Mouse (Mus musculus) heart, adult 2 months (tissue): ENCODE measurements at regions not wholly inside any gene's neighbourhood (a gene's known extent, or its start where the extent isn't known, plus 50 kb on each side); places are given as distances from the start of the nearest gene placed in this dataset.

Source experiments
- DNase-seq, 2 experiments: peaks; one replicate each; pipeline ENCODE4 v3.0.0; 2021
- H3K27ac ChIP-seq: fragments of 200-600 bp; 2 replicates; pipeline ENCODE4 v1.8.1; 2022
- H3K27me3 ChIP-seq: fragments of 200-500 bp; 2 replicates; pipeline ENCODE4 v1.6.1; 2012; ENCODE audit warnings: mild to moderate bottlenecking, low read length, inconsistent platforms, mixed read lengths; ENCODE audit not compliant: control insufficient read depth, insufficient read depth
- H3K36me3 ChIP-seq: fragments of 200-500 bp; 2 replicates; pipeline ENCODE4 v1.6.1; 2012; ENCODE audit warnings: low read length, inconsistent platforms; ENCODE audit not compliant: control insufficient read depth, insufficient read depth
- H3K4me1 ChIP-seq: fragments of 200-500 bp; 2 replicates; pipeline ENCODE4 v1.6.1; 2011; ENCODE audit warnings: low read length; ENCODE audit not compliant: control insufficient read depth, insufficient read depth
- H3K4me3 ChIP-seq: fragments of 200-600 bp; 2 replicates; pipeline ENCODE4 v1.8.1; 2022
- H3K79me2 ChIP-seq: fragments of 200-500 bp; replicated peaks from 2 replicates; pipeline ENCODE4 v1.6.1; 2012; ENCODE audit warnings: mild to moderate bottlenecking, inconsistent platforms, low read length, moderate library complexity, mixed read lengths; ENCODE audit not compliant: control insufficient read depth, insufficient read depth
- H3K9ac ChIP-seq: fragments of 200-500 bp; 2 replicates; pipeline ENCODE4 v1.6.1; 2012; ENCODE audit warnings: low read depth, mild to moderate bottlenecking, control low read depth, inconsistent platforms, low read length, mixed read lengths
- CTCF ChIP-seq: fragments of 200-600 bp; IDR thresholded peaks from 2 replicates; pipeline ENCODE4 v1.8.1; 2022; ENCODE audit warnings: antibody characterized with exemption, mild to moderate bottlenecking, moderate library complexity
- EP300 ChIP-seq: fragments of 200-500 bp; IDR thresholded peaks from 2 replicates; pipeline ENCODE4 v1.6.1; 2011; ENCODE audit warnings: low read depth, low read length, control low read depth; ENCODE audit not compliant: insufficient read depth
- POLR2A ChIP-seq: fragments of 200-500 bp; IDR thresholded peaks from 2 replicates; pipeline ENCODE4 v1.6.1; 2011; ENCODE audit warnings: mild to moderate bottlenecking, low read depth, low read length, control low read depth; ENCODE audit not compliant: insufficient read depth
- WGBS: fragments of 180-500 bp; shearing (Covaris S2); methylation state at CpG from one replicate; pipeline ENCODE4 v1.1.7; 2018; 5-methylcytosine and 5-hydroxymethylcytosine counted together
- intact Hi-C: fragments of 180-260 bp; cut with DNase I; formaldehyde crosslinking; loops from one replicate; pipeline ENCODE4 v1.15.1; 2025

DNA sequence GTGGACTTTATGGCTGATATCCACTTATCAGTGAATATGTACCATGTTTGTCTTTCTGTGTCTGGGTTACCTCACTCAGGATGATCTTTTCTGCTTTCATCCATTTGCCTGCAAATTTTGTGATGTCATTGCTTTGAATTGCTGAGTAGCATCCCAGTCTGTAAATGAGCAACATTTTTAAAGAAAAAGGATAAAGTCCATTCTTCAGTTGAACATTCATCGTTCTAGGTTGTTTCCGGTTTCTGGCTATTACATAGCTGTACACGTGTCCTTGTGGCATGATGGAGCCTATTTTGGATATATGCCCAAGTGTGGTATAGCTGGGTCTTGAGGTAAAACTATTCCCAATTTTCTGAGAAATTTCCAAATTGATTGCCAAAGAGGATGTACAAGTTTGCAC lies 107.9 kb upstream of the Ccdc122 start:
- intact Hi-C loops = no loop called here
- Histone ChIP-seq H3K27ac (no peak overlapping the region), H3K36me3 (no peaks in the 10 kb centered on the region), H3K4me1 (no peaks in the 10 kb centered on the region), H3K27me3 (no peaks in the 10 kb centered on the region), H3K79me2 (no peaks in the 10 kb centered on the region), H3K9ac (no peak overlapping the region), H3K4me3 (no peak overlapping the region)
- DNase-seq = no peak
- TF ChIP-seq EP300 (no peak), CTCF (no peak), POLR2A (no peak)
- WGBS = 93% methylated on average over 3 of the region's 3 CpGs

DNA sequence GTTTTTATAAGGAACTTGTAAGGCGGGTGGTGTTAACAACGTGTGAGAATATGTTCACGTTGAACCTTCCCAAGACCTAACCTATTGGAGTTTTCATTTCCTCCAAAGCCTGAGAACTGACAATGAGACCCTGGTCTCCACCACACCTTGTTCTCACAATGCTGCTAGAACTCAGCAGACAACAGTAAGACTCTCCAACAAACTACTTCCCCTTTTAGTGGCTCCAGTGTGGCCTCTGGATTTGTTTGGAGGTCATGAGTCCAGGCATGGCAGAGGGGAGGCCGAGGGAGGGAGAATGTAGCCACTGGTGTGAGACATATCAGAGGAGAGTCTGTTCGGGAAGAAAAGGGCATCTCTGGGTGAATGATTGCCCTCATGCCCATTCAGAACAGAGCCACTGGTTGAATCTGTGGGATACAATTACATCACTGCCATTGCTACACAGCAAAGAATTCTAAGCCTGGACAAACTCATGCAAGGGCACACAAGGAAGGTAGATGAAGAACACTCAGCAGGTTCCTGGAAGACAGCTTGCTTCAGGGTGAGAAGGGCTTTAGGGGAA lies 109.2 kb upstream of the Ccdc122 start:
- intact Hi-C loops = no loop called here
- Histone ChIP-seq H3K27ac (no peak overlapping the region), H3K4me1 (no peaks in the 10 kb centered on the region), H3K36me3 (no peaks in the 10 kb centered on the region), H3K27me3 (no peaks in the 10 kb centered on the region), H3K79me2 (no peaks in the 10 kb centered on the region), H3K9ac (no peak overlapping the region), H3K4me3 (no peak overlapping the region)
- WGBS = 51% methylated on average over 5 of the region's 5 CpGs
- TF ChIP-seq CTCF (no peak), POLR2A (no peak), EP300 (no peak)
- DNase-seq = no peak

DNA sequence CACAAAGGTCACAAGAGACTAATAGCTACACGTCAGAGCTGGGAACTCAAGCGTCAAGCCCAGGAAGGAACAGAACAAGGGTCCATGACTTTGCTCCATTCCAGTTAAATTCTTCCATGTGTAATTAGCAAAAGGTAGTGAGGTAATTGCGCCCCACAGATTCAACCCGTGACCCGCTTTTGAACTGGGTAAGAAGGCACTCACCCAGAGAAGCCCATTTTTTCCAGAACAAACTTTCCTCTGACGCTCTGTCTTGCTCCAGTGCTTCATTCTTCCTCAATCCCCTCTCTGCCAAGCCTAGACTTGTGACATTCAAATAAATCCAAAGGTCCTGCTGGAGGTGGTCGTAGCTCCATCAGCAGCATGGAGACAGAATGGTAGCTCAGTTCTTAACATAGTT lies 110.2 kb upstream of the Ccdc122 start:
- H3K4me1 ChIP-seq = no peaks in the 10 kb centered on the region
- no peak overlapping the region for H3K4me3 ChIP-seq
- no peaks in the 10 kb centered on the region for H3K36me3 ChIP-seq
- intact Hi-C loops = no loop called here
- no peak overlapping the region for H3K9ac ChIP-seq
- WGBS = 94% methylated on average over 7 of the region's 7 CpGs
- no peak overlapping the region for H3K27ac ChIP-seq
- DNase-seq = no peak
- no peaks in the 10 kb centered on the region for H3K27me3 ChIP-seq
- TF ChIP-seq CTCF (no peak), POLR2A (no peak), EP300 (no peak)
- H3K79me2 ChIP-seq = no peaks in the 10 kb centered on the region

DNA sequence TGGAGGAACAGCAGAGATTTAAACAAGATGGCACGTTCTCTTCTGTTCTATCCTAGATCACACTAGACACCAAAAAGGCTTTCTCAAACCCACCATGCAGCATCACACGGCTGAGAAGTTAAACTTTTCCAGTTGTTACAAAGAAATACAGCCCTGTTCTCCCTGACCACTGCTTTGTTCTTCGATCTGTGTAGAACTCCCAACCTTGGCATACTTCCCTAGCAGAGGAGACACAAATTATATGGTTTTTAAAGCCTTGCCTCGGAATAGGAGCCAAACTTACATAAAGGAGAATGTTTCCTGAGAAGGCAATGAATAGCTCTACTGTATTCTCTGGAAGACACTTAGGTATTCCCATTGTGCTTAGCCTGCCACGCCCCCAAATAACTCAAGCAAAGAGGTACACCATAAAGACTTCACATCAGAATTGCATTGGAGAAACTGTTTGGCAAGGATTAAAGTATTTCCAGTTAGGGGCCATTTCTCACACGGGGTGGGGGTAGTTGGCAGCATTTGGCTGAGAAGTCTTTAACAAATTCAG lies 114.1 kb upstream of the Ccdc122 start:
- H3K79me2 ChIP-seq = no peaks in the 10 kb centered on the region
- no peaks in the 10 kb centered on the region for H3K27me3 ChIP-seq
- H3K4me3 ChIP-seq = no peak overlapping the region
- DNase-seq = no peak
- WGBS = 79% methylated on average over 6 of the region's 6 CpGs
- TF ChIP-seq CTCF = no peak
- no peak for TF ChIP-seq POLR2A
- TF ChIP-seq EP300 = no peak
- H3K4me1 ChIP-seq = no peaks in the 10 kb centered on the region
- H3K36me3 ChIP-seq = no peaks in the 10 kb centered on the region
- intact Hi-C loops = no loop called here
- no peak overlapping the region for H3K27ac ChIP-seq
- no peak overlapping the region for H3K9ac ChIP-seq

DNA sequence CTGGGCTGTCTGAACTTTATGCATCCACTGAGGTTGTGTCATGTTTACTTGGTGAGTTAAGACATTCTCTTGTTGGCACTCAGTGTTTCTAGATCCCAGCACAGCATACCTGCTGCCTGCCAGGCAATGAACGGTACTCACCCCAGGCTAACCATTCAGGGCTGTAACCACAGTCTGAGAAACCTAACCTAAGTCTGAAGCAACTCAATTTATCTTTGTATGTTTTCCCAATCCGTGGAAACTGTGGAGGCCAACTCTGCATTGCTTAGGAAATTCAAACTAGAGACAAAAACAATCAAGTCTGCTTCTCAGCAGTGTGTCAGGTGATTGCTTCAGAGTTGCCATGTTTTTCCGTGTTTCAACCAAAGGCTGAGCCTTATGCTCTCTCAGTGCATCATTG lies 118.5 kb upstream of the Ccdc122 start:
- H3K9ac ChIP-seq = no peak overlapping the region
- peaks cover 3% of the 10 kb centered on the region; the same call in 1 of the 2 replicates for H3K4me1 ChIP-seq
- no peaks in the 10 kb centered on the region for H3K36me3 ChIP-seq
- H3K4me3 ChIP-seq = no peak overlapping the region
- no peaks in the 10 kb centered on the region for H3K27me3 ChIP-seq
- TF ChIP-seq CTCF = no peak
- no peak for TF ChIP-seq EP300
- no peak for TF ChIP-seq POLR2A
- no peaks in the 10 kb centered on the region for H3K79me2 ChIP-seq
- intact Hi-C loops = no loop called here
- WGBS = 53% methylated on average over 3 of the region's 3 CpGs
- H3K27ac ChIP-seq = no peak overlapping the region
- DNase-seq = no peak

DNA sequence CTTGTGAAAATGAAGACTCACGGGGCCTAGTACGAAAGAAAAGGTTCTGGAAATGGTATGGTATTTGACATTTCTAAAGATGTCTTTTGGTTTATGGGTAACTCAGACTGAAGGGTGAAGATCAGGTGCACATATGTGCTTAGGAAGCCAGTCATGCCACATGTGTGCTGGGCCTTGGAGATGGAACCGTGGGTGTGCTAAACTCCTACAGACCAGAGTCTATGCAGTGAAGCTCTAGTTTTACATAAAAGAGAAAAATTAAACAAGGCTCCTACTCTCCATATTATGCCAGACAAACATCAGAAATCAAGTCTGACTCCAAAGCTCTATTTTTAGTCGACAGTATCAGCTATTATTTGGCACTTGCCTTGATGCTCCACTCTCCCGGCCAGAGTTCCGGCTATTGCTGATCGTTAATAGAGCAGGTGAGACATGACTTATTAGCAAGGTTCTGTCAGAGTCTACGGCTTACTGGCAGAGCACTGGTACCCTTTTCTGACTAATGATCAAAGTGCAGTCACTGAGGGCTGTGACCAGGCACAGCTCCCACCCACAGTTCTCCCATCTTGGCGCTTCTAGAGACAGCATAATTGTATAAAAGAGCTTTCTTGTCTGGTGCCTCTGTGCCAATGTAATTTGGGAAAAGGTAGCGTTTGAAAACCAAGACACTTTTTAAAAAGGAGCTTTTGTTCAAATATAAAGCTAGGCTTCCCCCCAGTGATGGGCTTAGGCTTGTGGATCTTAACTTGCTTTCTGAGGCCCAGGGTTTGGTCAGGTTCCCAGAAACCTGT lies 119.2 kb upstream of the Ccdc122 start:
- no peak overlapping the region; the same call in 1 of the 2 replicates for H3K27ac ChIP-seq
- no peaks in the 10 kb centered on the region for H3K79me2 ChIP-seq
- TF ChIP-seq CTCF = no peak
- no peak for TF ChIP-seq EP300
- TF ChIP-seq POLR2A = no peak
- peaks cover 7% of the 10 kb centered on the region for H3K4me1 ChIP-seq
- H3K4me3 ChIP-seq = no peak overlapping the region
- H3K36me3 ChIP-seq = no peaks in the 10 kb centered on the region; the same call in 1 of the 2 replicates
- no peak for DNase-seq
- no peak overlapping the region for H3K9ac ChIP-seq
- intact Hi-C loops = no loop called here
- WGBS = 68% methylated on average over 10 of the region's 10 CpGs
- no peaks in the 10 kb centered on the region for H3K27me3 ChIP-seq
